Mouse (Mus musculus) liver, embryonic 14.5 days (tissue): ENCODE measurements around the gene Cenps. TPM values are rescaled to one million over a fixed set of nuclear protein-coding genes. Genes with fewer than 3 reads are reported as not detected.
"Not testable (repeated sequence)": the region's sequence is repeated elsewhere in the genome, so short reads cannot be mapped to it uniquely, and the experiment has no call there.

Source experiments
- ATAC-seq: fragments of 200-750 bp; cut with Nextera tagmentation; 2 replicates; pipeline ENCODE4 v1.8.0; 2017; ENCODE audit warnings: moderate number of reproducible peaks, mild to moderate bottlenecking, moderate library complexity; ENCODE audit not compliant: insufficient read depth
- DNase-seq, 3 experiments: peaks; one replicate each; pipeline ENCODE4 v3.0.0-alpha.2; 2012 to 2013; ENCODE audit warnings: low read depth in 3 of 3, low spot score in 3 of 3
- H3K27ac ChIP-seq: fragments of 300-500 bp; sonication (generic); 2 replicates; pipeline ENCODE4 v1.5.1; 2014; ENCODE audit warnings: moderate library complexity, mild to moderate bottlenecking, control low read depth, inconsistent platforms
- H3K27me3 ChIP-seq: fragments of 300-500 bp; sonication (generic); 2 replicates; pipeline ENCODE4 v1.6.1; 2014; ENCODE audit warnings: mild to moderate bottlenecking, low read length, moderate library complexity; ENCODE audit not compliant: control insufficient read depth, insufficient read depth
- H3K36me3 ChIP-seq: fragments of 300-500 bp; sonication (generic); replicated peaks from 2 replicates; pipeline ENCODE4 v1.6.1; 2014; ENCODE audit warnings: low read depth; ENCODE audit not compliant: control insufficient read depth, insufficient read depth
- H3K4me1 ChIP-seq, 2 experiments: fragments of 200-500 bp in 1 of 2; fragments of 300-500 bp in 1 of 2; sonication (generic) in 1 of 2; replicated peaks; 2 replicates each; pipeline ENCODE4 v1.6.1; 2012 to 2014; ENCODE audit warnings: antibody characterized with exemption in 1 of 2, inconsistent platforms in 1 of 2, low read length in 1 of 2; ENCODE audit not compliant: control insufficient read depth in 2 of 2, insufficient read depth in 2 of 2
- H3K4me2 ChIP-seq: fragments of 300-500 bp; sonication (generic); 2 replicates; pipeline ENCODE4 v1.6.1; 2014; ENCODE audit warnings: low read depth, mild to moderate bottlenecking, control low read depth, moderate library complexity
- H3K4me3 ChIP-seq, 2 experiments: fragments of 200-500 bp in 1 of 2; fragments of 300-500 bp in 1 of 2; sonication (generic) in 1 of 2; 2 replicates each; pipeline ENCODE4 v1.5.1; 2012 to 2014; ENCODE audit warnings: low read depth in 2 of 2, low read length in 2 of 2, mild to moderate bottlenecking in 2 of 2, control low read depth in 1 of 2, inconsistent platforms in 1 of 2, moderate library complexity in 1 of 2; ENCODE audit not compliant: insufficient read depth in 1 of 2
- H3K9ac ChIP-seq: fragments of 300-500 bp; sonication (generic); replicated peaks from 2 replicates; pipeline ENCODE4 v1.6.1; 2014; ENCODE audit warnings: mild to moderate bottlenecking, control low read depth, moderate library complexity
- H3K9me3 ChIP-seq: fragments of 300-500 bp; sonication (generic); 2 replicates; pipeline ENCODE4 v1.6.1; 2016; ENCODE audit warnings: low read length, mixed read lengths; ENCODE audit not compliant: control insufficient read depth
- CTCF ChIP-seq: IDR thresholded peaks from 2 replicates; pipeline ENCODE4 v1.5.1; 2016; ENCODE audit warnings: antibody characterized with exemption, low read depth, control low read depth
- EP300 ChIP-seq: IDR thresholded peaks from 2 replicates; pipeline ENCODE4 v1.6.1; 2016; ENCODE audit warnings: antibody characterized with exemption, low read depth
- WGBS: fragments of 180-500 bp; shearing (Covaris S2); extraction: QIAGEN DNeasy Blood & Tissue Kit; methylation state at CpG from one replicate; pipeline ENCODE4 v1.1.7; 2014; ENCODE audit not compliant: insufficient replicate concordance; 5-methylcytosine and 5-hydroxymethylcytosine counted together
- polyA plus RNA-seq, 2 experiments: library from polyadenylated mRNA; depleted of rRNA in 1 of 2; stranded (reverse) in 1 of 2; unstranded in 1 of 2; fragments of >200 nt; fragmentation: Nextera tagmentation in 1 of 2; extraction: Ambion mirVana in 1 of 2; gene quantifications; 2 replicates each; pipeline versions ENCODE4 v1.2.1 to v1.2.3; 2012 to 2014

The Cenps gene
- polyA plus RNA-seq, 2 experiments, result 12.3 to 17.3 TPM

DNA sequence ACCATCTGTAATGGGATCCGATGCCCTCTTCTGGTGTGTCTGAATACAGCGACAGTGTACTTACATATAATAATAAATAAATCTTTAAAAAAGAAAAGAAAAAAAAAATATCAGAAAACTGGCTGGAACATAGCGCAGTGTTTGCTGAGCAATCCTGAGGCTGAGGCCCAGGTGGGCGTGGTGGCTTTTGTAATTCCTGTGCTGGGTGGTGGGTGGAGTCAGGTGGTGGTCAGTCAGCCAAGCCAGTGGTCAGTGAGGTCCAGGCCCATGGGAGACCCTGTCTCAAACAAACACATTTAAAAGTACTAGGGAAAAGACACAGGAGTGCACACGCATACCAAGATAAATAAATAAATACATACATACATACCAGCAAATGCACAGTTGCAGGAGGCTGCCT, 34.7 kb upstream of the Cenps start:
- ATAC-seq (no peak), DNase-seq (no peak)
- TF ChIP-seq EP300, result no peak
- no peak for TF ChIP-seq CTCF
- Histone ChIP-seq H3K9me3 (no peaks in the 10 kb centered on the region), H3K4me1 (peaks cover 9 to 26% of the 10 kb centered on the region in 2 experiments; a peak in 3 of 4 replicates), H3K4me2 (no peak overlapping the region), H3K9ac (no peak overlapping the region), H3K27me3 (no peaks in the 10 kb centered on the region), H3K27ac (no peak overlapping the region), H3K4me3 (no peak overlapping the region), H3K36me3 (no peaks in the 10 kb centered on the region)
- 82% methylated on average over 5 of the region's 5 CpGs for WGBS

DNA sequence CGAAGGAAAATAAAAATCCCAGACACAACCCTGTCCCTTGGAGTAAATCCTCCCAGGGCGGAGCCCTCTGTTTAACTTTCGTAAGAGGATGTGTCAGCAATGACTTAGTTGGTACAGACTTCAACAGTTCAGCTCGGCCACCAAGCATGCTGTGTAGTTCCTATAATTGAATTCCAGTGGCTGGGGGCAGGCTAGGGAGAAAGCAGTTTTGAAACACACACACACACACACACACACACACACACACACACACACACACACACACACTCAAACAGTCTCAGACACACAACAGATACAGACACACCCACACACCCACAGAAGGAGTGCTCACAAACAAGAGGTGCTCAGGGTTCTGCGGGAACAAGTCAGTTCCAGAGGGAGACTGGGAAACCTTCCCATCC, 34.2 kb upstream of the Cenps start:
- H3K36me3 ChIP-seq, result no peaks in the 10 kb centered on the region
- H3K27ac ChIP-seq, result no peak overlapping the region
- H3K27me3 ChIP-seq, result no peaks in the 10 kb centered on the region
- H3K4me1 ChIP-seq, result peaks cover 9 to 26% of the 10 kb centered on the region in 2 experiments; a peak in 3 of 4 replicates
- 59% methylated on average over 5 of the region's 5 CpGs for WGBS
- no peaks in the 10 kb centered on the region for H3K9me3 ChIP-seq
- no peak overlapping the region for H3K4me3 ChIP-seq
- TF ChIP-seq CTCF (no peak), EP300 (no peak)
- H3K9ac ChIP-seq, result no peak overlapping the region
- no peak for ATAC-seq
- DNase-seq, result no peak
- H3K4me2 ChIP-seq, result no peak overlapping the region

DNA sequence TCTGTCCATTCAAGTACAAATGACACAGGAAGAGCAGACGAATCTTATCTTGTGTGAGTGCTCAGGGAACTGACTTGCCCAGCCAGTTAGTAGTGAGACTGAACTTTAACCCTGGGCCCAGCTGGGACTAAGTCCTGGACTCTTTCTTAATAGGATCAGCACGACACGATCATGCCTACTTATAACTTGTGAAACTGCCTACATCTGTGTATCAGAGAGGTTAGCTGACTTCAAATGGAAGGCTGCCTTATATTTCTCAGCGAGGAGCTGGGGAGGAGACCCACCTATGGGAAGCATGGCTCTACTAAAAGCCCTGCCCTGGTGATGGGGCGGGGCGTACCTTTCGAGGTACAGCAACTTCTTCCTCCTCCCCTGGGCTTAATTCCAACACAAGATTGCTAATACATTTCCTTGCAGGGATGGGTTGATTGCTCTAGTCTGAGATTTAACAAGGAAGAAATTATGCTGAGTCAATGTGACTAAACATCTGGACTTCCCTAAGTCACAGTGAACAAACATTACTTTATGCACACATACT, 33.0 kb upstream of the Cenps start:
- H3K27me3 ChIP-seq, result no peaks in the 10 kb centered on the region
- no peak for ATAC-seq
- no peak overlapping the region for H3K4me2 ChIP-seq
- 0 out of 2 replicates have a peak, but pooled peaks have one; percentile 8 for TF ChIP-seq EP300
- TF ChIP-seq CTCF, result no peak
- no peaks in the 10 kb centered on the region for H3K9me3 ChIP-seq
- H3K27ac ChIP-seq, result no peak overlapping the region
- DNase-seq, result no peak
- no peaks in the 10 kb centered on the region for H3K36me3 ChIP-seq
- 50% methylated on average over 7 of the region's 7 CpGs for WGBS
- no peak overlapping the region for H3K9ac ChIP-seq
- peaks cover 9 to 30% of the 10 kb centered on the region in 2 experiments; a peak in 3 of 4 replicates for H3K4me1 ChIP-seq
- H3K4me3 ChIP-seq, result no peak overlapping the region

DNA sequence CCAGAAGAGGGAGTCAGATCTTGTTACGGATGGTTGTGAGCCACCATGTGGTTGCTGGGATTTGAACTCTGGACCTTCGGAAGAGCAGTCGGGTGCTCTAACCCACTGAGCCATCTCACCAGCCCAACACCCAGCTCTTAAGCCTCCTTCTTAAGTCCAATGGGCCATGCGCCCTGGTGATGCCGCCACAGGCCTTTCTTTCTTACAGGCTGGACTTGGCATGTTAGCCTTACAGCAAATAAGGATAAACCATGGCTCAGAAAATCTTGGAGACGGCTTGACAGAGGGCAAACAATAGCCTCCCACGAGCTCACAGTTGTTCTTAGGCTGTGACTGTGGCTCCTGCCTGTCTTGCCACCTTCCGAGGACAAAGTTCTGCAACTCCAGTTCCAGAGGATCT, 32.5 kb upstream of the Cenps start:
- H3K36me3 ChIP-seq, H3K27me3 ChIP-seq, DNase-seq, H3K4me3 ChIP-seq, H3K27ac ChIP-seq, H3K9me3 ChIP-seq, H3K4me2 ChIP-seq, H3K9ac ChIP-seq, ATAC-seq: not testable (repeated sequence)
- WGBS, result 71% methylated on average over 7 of the region's 8 CpGs
- peaks cover 9 to 30% of the 10 kb centered on the region in 2 experiments; a peak in 3 of 4 replicates for H3K4me1 ChIP-seq

DNA sequence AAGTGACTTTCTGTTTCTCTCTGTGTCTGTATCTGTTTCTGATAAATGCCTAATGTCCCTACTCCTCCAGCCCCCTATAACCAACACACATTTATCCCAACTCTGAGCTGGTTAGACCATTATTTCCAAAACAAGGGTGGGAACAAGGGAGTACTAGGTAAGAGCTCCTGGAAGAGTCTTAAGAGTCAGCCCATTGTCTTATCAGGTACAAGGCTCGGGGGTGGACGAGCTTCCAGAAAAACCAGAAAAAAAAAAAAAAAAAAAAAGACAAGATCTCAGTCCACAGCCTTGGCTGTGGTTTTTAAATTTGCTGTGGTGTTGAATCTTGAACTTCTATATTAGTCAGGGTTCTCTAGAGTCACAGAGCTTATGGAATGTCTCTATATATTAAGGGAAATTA, 30.6 kb upstream of the Cenps start:
- DNase-seq (no peak), ATAC-seq (no peak)
- peak overlapping the region; percentile 56 for H3K9ac ChIP-seq
- H3K27ac ChIP-seq, result no peak overlapping the region
- peak overlapping the region in 1 of 2 experiments; percentile 72; a peak in 2 of 4 replicates for H3K4me3 ChIP-seq
- H3K4me1 ChIP-seq, result peaks cover 9 to 28% of the 10 kb centered on the region in 2 experiments; a peak in 3 of 4 replicates
- no peaks in the 10 kb centered on the region for H3K36me3 ChIP-seq
- H3K9me3 ChIP-seq, result no peaks in the 10 kb centered on the region
- H3K4me2 ChIP-seq, result peak overlapping the region; percentile 91
- 9% methylated on average over 2 of the region's 2 CpGs for whole genome bisulfite sequencing
- H3K27me3 ChIP-seq, result no peaks in the 10 kb centered on the region
- TF ChIP-seq CTCF, result no peak
- TF ChIP-seq EP300, result no peak
